Mouse (Mus musculus): ENCODE data around the gene Nxn. TPM values are rescaled to one million over a fixed set of nuclear protein-coding genes. Genes with fewer than 3 reads are reported as not detected.

Gene Nxn
- polyA plus RNA-seq, 1 experiment from 2014 or later = 74.8 TPM

DNA sequence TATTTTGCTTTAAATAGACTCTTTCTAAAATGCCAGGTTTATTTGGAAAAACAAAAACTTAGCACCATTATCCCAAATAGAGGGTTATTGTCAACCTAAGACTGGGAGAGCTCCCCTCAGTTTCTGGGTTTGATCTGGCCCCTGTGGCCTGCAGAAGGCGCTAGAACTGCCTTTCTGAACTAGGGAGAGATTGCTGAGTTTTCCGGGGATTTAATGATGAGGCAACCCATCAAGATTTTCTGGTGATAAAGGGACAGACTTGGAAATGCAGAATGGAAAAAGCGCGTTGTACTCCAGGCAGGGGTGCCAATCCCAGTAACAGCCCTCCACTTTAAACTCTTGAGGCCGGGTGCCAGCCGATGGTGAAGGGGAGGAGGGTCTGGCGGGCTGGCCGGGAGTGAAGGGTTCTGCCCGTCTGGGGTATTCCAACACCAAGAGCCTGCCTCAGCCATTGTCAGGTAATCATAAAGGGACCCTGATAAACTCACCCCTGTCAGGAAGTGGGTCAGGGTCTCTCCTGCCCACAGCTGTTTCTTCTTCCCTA, 100.4 kb downstream of the Nxn start:
- no peaks in the 10 kb centered on the region for H3K9me3 ChIP-seq (replicated peaks)
- H3K4me3 ChIP-seq (replicated peaks) = no peak overlapping the region
- no peak overlapping the region for H3K4me2 ChIP-seq (replicated peaks)
- no peak for ATAC-seq (ENCODE audit: insufficient number of reproducible peaks, low FRiP score, low TSS enrichment, low read depth)
- H3K27me3 ChIP-seq = no peaks in the 10 kb centered on the region
- H3K9ac ChIP-seq = no peak overlapping the region; the same call in 1 of the 2 replicates
- 58% methylated on average over 9 of the region's 9 CpGs for WGBS
- H3K36me3 ChIP-seq = no peaks in the 10 kb centered on the region
- peaks cover 91% of the 10 kb centered on the region for H3K4me1 ChIP-seq
- H3K27ac ChIP-seq (replicated peaks) = peak overlapping the region; percentile 51

- Histone ChIP-seq H3K27me3 (no peaks in the 10 kb centered on the region), H3K4me1 (peaks cover 95% of the 10 kb centered on the region), H3K27ac (replicated peaks) (peak overlapping the region; percentile 66)
Observed at GRCm38 (mm10) chr11:76297252-76297651, 101.7 kb downstream of the Nxn start.

DNA sequence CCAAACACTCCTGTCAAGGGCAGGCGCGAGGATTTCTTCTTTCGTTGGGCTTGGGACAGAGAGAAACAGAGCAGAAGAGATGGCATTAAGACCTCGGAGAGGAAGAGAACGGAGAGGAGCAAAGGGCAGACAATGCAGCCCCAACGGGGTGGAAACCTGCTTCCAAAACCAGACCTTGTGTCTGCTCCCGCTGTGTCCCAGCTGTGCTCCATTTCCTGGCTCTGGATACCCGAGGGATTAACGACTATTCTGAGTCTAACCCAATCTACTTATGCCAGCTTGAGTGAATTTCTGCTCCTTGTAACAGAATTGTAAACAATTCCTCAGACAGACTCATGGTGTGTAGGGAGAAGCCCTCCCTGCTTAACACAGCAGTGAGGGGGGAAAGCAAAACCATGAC, 104.1 kb downstream of the Nxn start:
- H3K4me1 ChIP-seq = peaks cover 95% of the 10 kb centered on the region
- 17% methylated on average over 9 of the region's 9 CpGs for WGBS
- H3K36me3 ChIP-seq = no peaks in the 10 kb centered on the region

More at GRCm38 (mm10) chr11:76297252-76297651, 101.7 kb downstream of the Nxn start:
- H3K9me3 ChIP-seq (replicated peaks) = no peaks in the 10 kb centered on the region
- H3K4me2 ChIP-seq (replicated peaks) = no peak overlapping the region
- no peak overlapping the region for H3K9ac ChIP-seq
- H3K36me3 ChIP-seq = no peaks in the 10 kb centered on the region
- WGBS = 58% methylated on average over 9 of the region's 9 CpGs
- no peak for ATAC-seq (ENCODE audit: insufficient number of reproducible peaks, low FRiP score, low TSS enrichment, low read depth)
- H3K4me3 ChIP-seq (replicated peaks) = no peak overlapping the region

GRCm38 (mm10) chr11:76294078-76294477, 104.9 kb downstream of the Nxn start:
- H3K27ac ChIP-seq (replicated peaks) = peak overlapping the region; percentile 87
- peaks cover 95% of the 10 kb centered on the region for H3K4me1 ChIP-seq
- ATAC-seq (ENCODE audit: insufficient number of reproducible peaks, low FRiP score, low TSS enrichment, low read depth) = no peak
- no peak overlapping the region for H3K4me2 ChIP-seq (replicated peaks)
- no peak overlapping the region for H3K4me3 ChIP-seq (replicated peaks)
- H3K9me3 ChIP-seq (replicated peaks) = no peaks in the 10 kb centered on the region
- 43% methylated on average over 5 of the region's 5 CpGs for WGBS
- H3K27me3 ChIP-seq = no peaks in the 10 kb centered on the region
- no peak overlapping the region for H3K9ac ChIP-seq
- H3K36me3 ChIP-seq = no peaks in the 10 kb centered on the region

More for the DNA sequence above, 104.1 kb downstream of the Nxn start:
- Histone ChIP-seq H3K27me3 (no peaks in the 10 kb centered on the region), H3K4me3 (replicated peaks) (no peak overlapping the region), H3K4me2 (replicated peaks) (no peak overlapping the region), H3K9me3 (replicated peaks) (no peaks in the 10 kb centered on the region), H3K9ac (no peak overlapping the region), H3K27ac (replicated peaks) (peak overlapping the region; percentile 87)
- ATAC-seq (ENCODE audit: insufficient number of reproducible peaks, low FRiP score, low TSS enrichment, low read depth) = peak; percentile 34; the same call in 1 of the 2 replicates

GRCm38 (mm10) chr11:76292831-76293230, 106.1 kb downstream of the Nxn start:
- Histone ChIP-seq H3K4me3 (replicated peaks) (no peak overlapping the region), H3K4me2 (replicated peaks) (peak overlapping the region; percentile 22), H3K27me3 (no peaks in the 10 kb centered on the region), H3K27ac (replicated peaks) (peak overlapping the region; percentile 87), H3K9ac (no peak overlapping the region), H3K4me1 (peaks cover 92% of the 10 kb centered on the region), H3K36me3 (no peaks in the 10 kb centered on the region), H3K9me3 (replicated peaks) (no peaks in the 10 kb centered on the region)
- WGBS = 46% methylated on average over 6 of the region's 6 CpGs
- ATAC-seq (ENCODE audit: insufficient number of reproducible peaks, low FRiP score, low TSS enrichment, low read depth) = no peak

- Histone ChIP-seq H3K36me3 (no peaks in the 10 kb centered on the region), H3K4me1 (peaks cover 92% of the 10 kb centered on the region), H3K27me3 (no peaks in the 10 kb centered on the region), H3K4me2 (replicated peaks) (peak overlapping the region; percentile 22), H3K4me3 (replicated peaks) (no peak overlapping the region), H3K27ac (replicated peaks) (peak overlapping the region; percentile 87), H3K9me3 (replicated peaks) (no peaks in the 10 kb centered on the region), H3K9ac (no peak overlapping the region)
- WGBS = 37% methylated on average over 15 of the region's 15 CpGs
- ATAC-seq (ENCODE audit: insufficient number of reproducible peaks, low FRiP score, low TSS enrichment, low read depth) = no peak
Observed at GRCm38 (mm10) chr11:76292398-76292797, 106.5 kb downstream of the Nxn start.

GRCm38 (mm10) chr11:76291960-76292359, 107.0 kb downstream of the Nxn start:
- no peak overlapping the region for H3K9ac ChIP-seq
- WGBS = 65% methylated on average over 4 of the region's 4 CpGs
- no peaks in the 10 kb centered on the region for H3K9me3 ChIP-seq (replicated peaks)
- H3K36me3 ChIP-seq = no peaks in the 10 kb centered on the region
- H3K4me2 ChIP-seq (replicated peaks) = 0 out of 2 replicates have a peak overlapping the region, but pooled peaks have one; percentile 22
- no peaks in the 10 kb centered on the region for H3K27me3 ChIP-seq
- ATAC-seq (ENCODE audit: insufficient number of reproducible peaks, low FRiP score, low TSS enrichment, low read depth) = no peak
- H3K4me1 ChIP-seq = peaks cover 92% of the 10 kb centered on the region
- no peak overlapping the region for H3K4me3 ChIP-seq (replicated peaks)
- peak overlapping the region; percentile 87 for H3K27ac ChIP-seq (replicated peaks)

DNA sequence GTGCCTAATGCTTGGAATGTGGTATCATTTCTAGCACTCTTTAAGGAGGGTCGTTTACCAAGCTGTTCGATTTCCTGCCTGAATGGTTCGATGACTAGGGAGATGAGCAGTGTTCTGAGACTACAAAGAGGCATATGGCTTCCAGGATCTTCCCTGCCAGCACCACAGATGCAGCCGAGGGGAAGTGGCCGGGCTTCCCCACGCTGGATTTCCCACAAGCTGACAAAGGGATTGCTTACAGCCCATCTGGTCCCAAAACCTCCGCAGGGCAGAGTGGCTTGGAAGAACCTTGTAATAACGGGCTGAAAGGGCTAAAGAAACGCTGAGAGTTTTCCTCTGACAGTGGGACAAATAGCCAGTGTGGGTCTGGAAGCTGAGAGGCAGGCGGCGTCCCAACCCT, 108.6 kb downstream of the Nxn start:
- WGBS = 19% methylated on average over 11 of the region's 11 CpGs
- no peak overlapping the region for H3K9ac ChIP-seq
- H3K27me3 ChIP-seq = no peaks in the 10 kb centered on the region
- H3K27ac ChIP-seq (replicated peaks) = peak overlapping the region; percentile 82
- no peak overlapping the region for H3K4me2 ChIP-seq (replicated peaks)
- peak; percentile 32; the same call in 1 of the 2 replicates for ATAC-seq (ENCODE audit: insufficient number of reproducible peaks, low FRiP score, low TSS enrichment, low read depth)
- H3K9me3 ChIP-seq (replicated peaks) = no peaks in the 10 kb centered on the region
- H3K4me3 ChIP-seq (replicated peaks) = no peak overlapping the region
- H3K36me3 ChIP-seq = no peaks in the 10 kb centered on the region
- H3K4me1 ChIP-seq = peaks cover 95% of the 10 kb centered on the region

- no peaks in the 10 kb centered on the region for H3K27me3 ChIP-seq
- H3K4me3 ChIP-seq (replicated peaks) = no peak overlapping the region
- no peak for ATAC-seq (ENCODE audit: insufficient number of reproducible peaks, low FRiP score, low TSS enrichment, low read depth)
- H3K9ac ChIP-seq = no peak overlapping the region
- H3K4me1 ChIP-seq = peaks cover 87% of the 10 kb centered on the region
- no peak overlapping the region for H3K4me2 ChIP-seq (replicated peaks)
- WGBS = 84% methylated on average over 6 of the region's 6 CpGs
- 0 out of 2 replicates have a peak, but pooled peaks cover 3% of the 10 kb centered on the region for H3K36me3 ChIP-seq
- H3K9me3 ChIP-seq (replicated peaks) = no peaks in the 10 kb centered on the region
- H3K27ac ChIP-seq (replicated peaks) = no peak overlapping the region
Observed at GRCm38 (mm10) chr11:76288645-76289044, 110.3 kb downstream of the Nxn start.

- Histone ChIP-seq H3K4me2 (replicated peaks) (no peak overlapping the region), H3K36me3 (0 out of 2 replicates have a peak, but pooled peaks cover 3% of the 10 kb centered on the region), H3K27ac (replicated peaks) (peak overlapping the region; percentile 65; the same call in 1 of the 2 replicates), H3K9me3 (replicated peaks) (no peaks in the 10 kb centered on the region), H3K9ac (no peak overlapping the region), H3K4me3 (replicated peaks) (no peak overlapping the region), H3K27me3 (no peaks in the 10 kb centered on the region), H3K4me1 (peaks cover 73% of the 10 kb centered on the region)
- ATAC-seq (ENCODE audit: insufficient number of reproducible peaks, low FRiP score, low TSS enrichment, low read depth) = no peak
- whole genome bisulfite sequencing = 55% methylated on average over 10 of the region's 10 CpGs
Observed at GRCm38 (mm10) chr11:76287301-76287700, 111.6 kb downstream of the Nxn start.

DNA sequence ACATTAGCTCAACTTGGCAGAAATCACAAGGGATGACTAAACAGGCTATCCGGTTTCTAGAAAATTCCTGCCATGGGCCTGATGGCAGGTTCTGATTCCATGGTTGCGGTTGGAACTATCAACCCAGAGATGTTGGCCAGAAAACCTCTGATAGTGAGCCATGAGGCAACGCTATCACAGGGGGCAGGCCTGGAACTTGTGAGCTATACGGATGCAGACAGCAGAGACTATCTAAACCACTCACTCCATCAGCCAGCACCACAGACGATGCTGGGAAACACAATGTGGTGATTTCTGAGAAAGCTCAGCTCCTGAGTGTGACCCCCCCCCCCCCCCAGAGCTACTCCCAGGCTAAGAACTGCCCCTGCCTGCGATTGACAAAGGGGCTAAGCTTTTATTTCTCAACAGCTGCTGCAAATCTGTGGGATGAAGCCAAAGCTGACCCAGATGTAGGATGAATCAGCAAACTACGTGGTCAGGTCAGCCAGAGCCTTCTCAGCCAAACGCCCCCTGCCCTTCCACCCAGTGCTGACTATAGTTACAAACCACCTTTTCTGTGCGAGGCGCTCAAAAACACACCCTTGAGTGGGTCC, 112.3 kb downstream of the Nxn start:
- WGBS = 40% methylated on average over 10 of the region's 10 CpGs
- ATAC-seq (ENCODE audit: insufficient number of reproducible peaks, low FRiP score, low TSS enrichment, low read depth) = no peak
- H3K9ac ChIP-seq = no peak overlapping the region
- 0 out of 2 replicates have a peak, but pooled peaks cover 3% of the 10 kb centered on the region for H3K36me3 ChIP-seq
- H3K4me3 ChIP-seq (replicated peaks) = no peak overlapping the region
- no peaks in the 10 kb centered on the region for H3K9me3 ChIP-seq (replicated peaks)
- peak overlapping the region; percentile 65; the same call in 1 of the 2 replicates for H3K27ac ChIP-seq (replicated peaks)
- no peak overlapping the region for H3K4me2 ChIP-seq (replicated peaks)
- no peaks in the 10 kb centered on the region for H3K27me3 ChIP-seq
- peaks cover 67% of the 10 kb centered on the region for H3K4me1 ChIP-seq
